Mouse (Mus musculus) forebrain, embryonic 15.5 days (tissue): ENCODE data around the gene Lin52. TPM values are rescaled to one million over a fixed set of nuclear protein-coding genes. Genes with fewer than 3 reads are reported as not detected.

Experiments
- ATAC-seq: fragments of 200-750 bp; cut with Nextera tagmentation; replicated peaks from 2 replicates; pipeline ENCODE4 v1.8.0; 2017; ENCODE audit warnings: mild to moderate bottlenecking, moderate TSS enrichment, moderate library complexity
- H3K27ac ChIP-seq: fragments of 300-500 bp; sonication (generic); replicated peaks from 2 replicates; pipeline ENCODE4 v1.5.1; 2015; ENCODE audit warnings: mild to moderate bottlenecking, inconsistent platforms
- H3K27me3 ChIP-seq: fragments of 300-500 bp; sonication (generic); 2 replicates; pipeline ENCODE4 v1.6.1; 2015; ENCODE audit warnings: inconsistent platforms
- H3K36me3 ChIP-seq: fragments of 300-500 bp; sonication (generic); 2 replicates; pipeline ENCODE4 v1.6.1; 2015; ENCODE audit warnings: mild to moderate bottlenecking, inconsistent platforms
- H3K4me1 ChIP-seq: fragments of 300-500 bp; sonication (generic); 2 replicates; pipeline ENCODE4 v1.6.1; 2015; ENCODE audit warnings: inconsistent platforms
- H3K4me2 ChIP-seq: fragments of 300-500 bp; sonication (generic); replicated peaks from 2 replicates; pipeline ENCODE4 v1.6.1; 2015; ENCODE audit warnings: mild to moderate bottlenecking, inconsistent platforms
- H3K4me3 ChIP-seq: fragments of 300-500 bp; sonication (generic); 2 replicates; pipeline ENCODE4 v1.5.1; 2015; ENCODE audit warnings: mild to moderate bottlenecking, inconsistent platforms
- H3K9ac ChIP-seq: fragments of 300-500 bp; sonication (generic); replicated peaks from 2 replicates; pipeline ENCODE4 v1.6.1; 2015; ENCODE audit warnings: mild to moderate bottlenecking, inconsistent platforms
- H3K9me3 ChIP-seq: fragments of 300-500 bp; sonication (generic); 2 replicates; pipeline ENCODE4 v1.6.1; 2016; ENCODE audit warnings: inconsistent platforms
- WGBS: fragments of 180-500 bp; shearing (Covaris S2); methylation state at CpG from one replicate; pipeline ENCODE4 v1.1.7; 2015; ENCODE audit warnings: mixed read lengths; 5-methylcytosine and 5-hydroxymethylcytosine counted together
- polyA plus RNA-seq: library from polyadenylated mRNA; unstranded; fragments of >200 nt; fragmentation: Nextera tagmentation; extraction: Ambion mirVana; gene quantifications from 2 replicates; pipeline ENCODE4 v1.2.1, GENCODE M21; 2015

Lin52 gene
- 39.1 and 39.3 TPM in 2 replicates for polyA plus RNA-seq

GRCm38 (mm10) chr12:84450718-84451646, at the start of gene Lin52, which contains the start of gene Aldh6a1:
Gene Lin52, plus strand, starts transcription at chr12:84451422.
Gene Aldh6a1, minus strand, starts transcription at chr12:84451004.
- Histone ChIP-seq H3K27ac (peak within 1 kb of the TSS; percentile 67), H3K27me3 (peaks cover 7% of the 10 kb centered on the region; the same call in 1 of the 2 replicates), H3K4me2 (peak within 1 kb of the TSS; percentile 90), H3K36me3 (no peaks in the 10 kb centered on the region), H3K4me1 (peaks cover 24% of the 10 kb centered on the region), H3K9me3 (no peaks in the 10 kb centered on the region), H3K4me3 (peak within 1 kb of the TSS; percentile 53), H3K9ac (peak within 1 kb of the TSS; percentile 58)
- peak; percentile 98 for ATAC-seq
- under 1% methylated on average over 49 of the region's 49 CpGs for WGBS

GRCm38 (mm10) chr12:84402923-84403322, 48.3 kb upstream of the Lin52 start:
- no peak overlapping the region for H3K4me3 ChIP-seq
- WGBS, result 82% methylated on average over 9 of the region's 9 CpGs

GRCm38 (mm10) chr12:84404541-84404940, 46.7 kb upstream of the Lin52 start:
- Histone ChIP-seq H3K4me1 (peaks cover 10% of the 10 kb centered on the region), H3K36me3 (no peaks in the 10 kb centered on the region), H3K4me3 (no peak overlapping the region), H3K27me3 (no peaks in the 10 kb centered on the region), H3K27ac (no peak overlapping the region), H3K9ac (no peak overlapping the region), H3K4me2 (no peak overlapping the region), H3K9me3 (no peaks in the 10 kb centered on the region)
- no peak for ATAC-seq
- WGBS, result 48% methylated on average over 6 of the region's 6 CpGs

More at GRCm38 (mm10) chr12:84402923-84403322, 48.3 kb upstream of the Lin52 start:
- peaks cover 4% of the 10 kb centered on the region for H3K4me1 ChIP-seq
- no peak overlapping the region for H3K4me2 ChIP-seq
- no peak overlapping the region for H3K27ac ChIP-seq
- H3K27me3 ChIP-seq, result no peaks in the 10 kb centered on the region
- no peak overlapping the region for H3K9ac ChIP-seq
- ATAC-seq, result no peak
- H3K9me3 ChIP-seq, result no peaks in the 10 kb centered on the region
- H3K36me3 ChIP-seq, result no peaks in the 10 kb centered on the region

GRCm38 (mm10) chr12:84407259-84407658, 44.0 kb upstream of the Lin52 start:
- no peak overlapping the region for H3K9ac ChIP-seq
- H3K9me3 ChIP-seq, result no peaks in the 10 kb centered on the region
- no peaks in the 10 kb centered on the region for H3K27me3 ChIP-seq
- no peak for ATAC-seq
- WGBS, result 61% methylated on average over 4 of the region's 4 CpGs
- no peak overlapping the region for H3K4me2 ChIP-seq
- H3K4me1 ChIP-seq, result peaks cover 12% of the 10 kb centered on the region
- H3K4me3 ChIP-seq, result no peak overlapping the region
- no peak overlapping the region for H3K27ac ChIP-seq
- peaks cover 2% of the 10 kb centered on the region; the same call in 1 of the 2 replicates for H3K36me3 ChIP-seq

- peak overlapping the region; percentile 89 for H3K27ac ChIP-seq
- ATAC-seq, result peak; percentile 75
- no peaks in the 10 kb centered on the region for H3K27me3 ChIP-seq
- H3K4me1 ChIP-seq, result peaks cover 12% of the 10 kb centered on the region
- peaks cover 2% of the 10 kb centered on the region; the same call in 1 of the 2 replicates for H3K36me3 ChIP-seq
- H3K4me3 ChIP-seq, result peak overlapping the region; percentile 76
- peak overlapping the region; percentile 79 for H3K9ac ChIP-seq
- peak overlapping the region; percentile 84 for H3K4me2 ChIP-seq
- H3K9me3 ChIP-seq, result no peaks in the 10 kb centered on the region
- WGBS, result 2% methylated on average over 52 of the region's 52 CpGs
These were observed 43.1 kb upstream of the Lin52 start for GRCm38 (mm10) chr12:84407874-84408818.

GRCm38 (mm10) chr12:84408819-84409507, 42.3 kb upstream of the Lin52 start, which contains the start of the genes Entpd5 and Bbof1:
Gene Entpd5, minus strand, starts transcription at chr12:84409029.
Gene Bbof1, plus strand, starts transcription at chr12:84409071.
- Histone ChIP-seq H3K27ac (peak within 1 kb of the TSS; percentile 89), H3K36me3 (peaks cover 2% of the 10 kb centered on the region; the same call in 1 of the 2 replicates), H3K4me1 (peaks cover 12% of the 10 kb centered on the region), H3K4me3 (peak within 1 kb of the TSS; percentile 76), H3K4me2 (peak within 1 kb of the TSS; percentile 84), H3K9ac (peak within 1 kb of the TSS; percentile 79), H3K27me3 (no peaks in the 10 kb centered on the region), H3K9me3 (no peaks in the 10 kb centered on the region)
- peak; percentile 93 for ATAC-seq
- WGBS, result under 1% methylated on average over 58 of the region's 63 CpGs

GRCm38 (mm10) chr12:84416834-84417604, 34.2 kb upstream of the Lin52 start, which contains the start of gene Rnf113a2:
Gene Rnf113a2, plus strand, starts transcription at chr12:84417196.
- peaks cover 6% of the 10 kb centered on the region; the same call in 1 of the 2 replicates for H3K4me1 ChIP-seq
- H3K9ac ChIP-seq, result peak within 1 kb of the TSS; percentile 67
- peak within 1 kb of the TSS; percentile 67 for H3K4me3 ChIP-seq
- no peaks in the 10 kb centered on the region for H3K9me3 ChIP-seq
- no peaks in the 10 kb centered on the region for H3K36me3 ChIP-seq
- peak within 1 kb of the TSS; percentile 83 for H3K27ac ChIP-seq
- 2% methylated on average over 50 of the region's 50 CpGs for WGBS
- peak within 1 kb of the TSS; percentile 82 for H3K4me2 ChIP-seq
- peak; percentile 97 for ATAC-seq
- H3K27me3 ChIP-seq, result no peaks in the 10 kb centered on the region

GRCm38 (mm10) chr12:84417605-84417922, 33.7 kb upstream of the Lin52 start:
- peak overlapping the region; percentile 67 for H3K4me3 ChIP-seq
- 37% methylated on average over 18 of the region's 18 CpGs for WGBS
- H3K4me2 ChIP-seq, result peak overlapping the region; percentile 82
- peak; percentile 23; the same call in 1 of the 2 replicates for ATAC-seq
- no peaks in the 10 kb centered on the region for H3K9me3 ChIP-seq
- H3K36me3 ChIP-seq, result no peaks in the 10 kb centered on the region
- H3K4me1 ChIP-seq, result peaks cover 6% of the 10 kb centered on the region; the same call in 1 of the 2 replicates
- peak overlapping the region; percentile 67 for H3K9ac ChIP-seq
- no peaks in the 10 kb centered on the region for H3K27me3 ChIP-seq
- H3K27ac ChIP-seq, result peak overlapping the region; percentile 83

GRCm38 (mm10) chr12:84423990-84424389, 27.2 kb upstream of the Lin52 start:
- Histone ChIP-seq H3K9me3 (no peaks in the 10 kb centered on the region), H3K9ac (no peak overlapping the region), H3K27ac (no peak overlapping the region), H3K36me3 (no peaks in the 10 kb centered on the region), H3K4me3 (no peak overlapping the region), H3K4me2 (no peak overlapping the region), H3K27me3 (no peaks in the 10 kb centered on the region), H3K4me1 (no peaks in the 10 kb centered on the region)
- no peak for ATAC-seq
- 54% methylated on average over 3 of the region's 3 CpGs for WGBS

GRCm38 (mm10) chr12:84429825-84430224, 21.4 kb upstream of the Lin52 start:
- Histone ChIP-seq H3K4me3 (no peak overlapping the region), H3K36me3 (peaks cover 15% of the 10 kb centered on the region), H3K9ac (no peak overlapping the region), H3K4me2 (no peak overlapping the region), H3K27me3 (no peaks in the 10 kb centered on the region), H3K27ac (no peak overlapping the region), H3K4me1 (no peaks in the 10 kb centered on the region), H3K9me3 (no peaks in the 10 kb centered on the region)
- ATAC-seq, result no peak
- 93% methylated on average over 2 of the region's 2 CpGs for WGBS
